Mouse (Mus musculus) effector memory CD4-positive, alpha-beta T cell, adult 7 months (primary cell): ENCODE data around the gene Slc18a3. TPM values are rescaled to one million over a fixed set of nuclear protein-coding genes. Genes with fewer than 3 reads are reported as not detected.

Source experiments
- polyA plus RNA-seq: library from polyadenylated mRNA; unstranded; fragments of 100-300 nt; shearing (Covaris generic); gene quantifications from one replicate; pipeline ENCODE4 v1.2.1, GENCODE M21; 2017

Slc18a3 gene
- not detected for polyA plus RNA-seq

DNA sequence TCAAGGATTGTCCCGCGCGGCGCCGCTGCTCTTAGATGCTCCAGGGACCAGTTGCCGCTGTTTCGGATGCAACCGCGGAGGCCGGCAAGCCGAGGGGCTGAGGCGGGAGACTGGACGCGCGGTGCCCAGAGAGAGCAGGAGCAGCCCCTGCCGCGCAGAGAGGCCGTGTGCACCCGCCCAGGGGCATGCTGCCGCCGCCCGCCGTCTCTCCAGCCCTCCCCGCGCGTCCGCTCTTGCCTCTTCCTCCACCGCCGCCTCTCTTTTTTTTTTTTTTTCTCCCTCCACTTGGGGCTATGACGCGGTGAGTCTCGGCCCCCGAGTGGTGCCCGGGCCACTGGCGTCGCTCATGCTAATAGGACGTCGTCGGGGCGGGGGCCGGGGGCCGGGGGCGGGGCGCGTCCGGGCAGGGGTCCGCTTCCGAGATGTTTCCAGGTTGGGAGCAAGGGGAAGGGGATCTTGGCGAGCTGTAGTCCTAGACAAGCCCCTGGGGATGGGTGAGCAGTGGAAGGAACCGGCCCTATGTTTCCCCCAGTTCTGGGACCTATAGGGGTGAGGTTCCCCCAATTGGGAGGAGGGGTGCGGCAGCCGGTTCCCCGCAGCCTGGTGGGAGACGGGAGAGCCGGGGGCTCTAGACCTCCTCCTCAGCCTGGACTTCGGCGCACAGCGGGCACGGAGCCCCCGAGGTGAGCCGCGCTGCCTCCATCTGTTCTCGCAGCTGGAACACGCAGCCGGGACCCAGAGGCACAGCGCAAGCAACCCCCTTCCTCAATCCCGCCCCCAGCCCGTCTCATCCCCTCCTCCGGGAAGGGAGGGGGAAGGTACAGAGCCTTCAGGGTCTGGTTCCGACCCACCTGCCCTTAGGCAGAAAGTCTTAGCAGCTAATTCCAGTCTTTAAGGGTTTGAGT is at the start of gene Slc18a3:
Slc18a3 (minus strand) TSS at position 250 of the 905 bp plus-strand sequence.

DNA sequence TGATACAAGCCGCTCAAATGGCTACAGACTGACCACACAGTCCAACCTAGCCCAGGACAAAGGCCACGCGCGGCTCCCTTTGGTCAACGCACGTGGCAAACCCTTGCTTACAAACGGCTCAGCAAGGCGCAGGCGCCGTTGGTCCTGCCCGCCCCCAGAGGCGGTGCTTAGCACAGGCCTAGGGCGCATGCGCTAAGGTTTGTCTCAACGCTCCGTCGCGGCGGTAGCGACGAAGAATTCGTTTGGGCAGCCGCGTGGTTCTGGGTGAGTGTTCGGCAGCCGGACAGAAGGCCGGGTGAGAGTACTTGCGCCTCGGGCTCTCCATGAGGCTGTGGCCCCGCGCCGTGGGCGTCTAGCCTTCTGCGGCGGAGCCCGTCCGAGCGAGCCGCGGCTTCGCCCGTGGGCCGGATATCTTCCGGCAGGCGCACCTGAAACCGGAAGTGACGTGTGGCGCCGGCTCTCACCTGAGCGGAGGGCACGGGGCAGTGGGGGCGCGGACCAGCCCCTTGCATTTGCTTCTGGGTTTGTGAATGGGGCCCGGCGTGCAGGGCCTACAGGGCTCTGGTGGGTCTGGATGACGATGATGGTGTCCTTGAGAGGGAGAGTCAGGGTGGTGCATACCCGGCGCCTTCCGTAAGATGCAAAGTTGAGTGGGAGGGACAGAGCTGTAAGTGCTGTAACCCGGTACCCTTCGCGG is 48.8 kb upstream of the Slc18a3 start, which contains the start of gene Ercc6:
Ercc6 (plus strand) TSS at position 186 of the 697 bp plus-strand sequence.

GRCm38 (mm10) chr14:32465889-32466288 is 1.2 kb upstream of the Slc18a3 start, which contains the start of gene Chat:
Chat (minus strand) TSS chr14:32465989.

Other genes starting within 250 kb of the Slc18a3 start
- gene Ogdhl, start 142.8 kb downstream of the Slc18a3 start, polyA plus RNA-seq = 0.43 TPM
- gene 1700024G13Rik, start 76.5 kb downstream of the Slc18a3 start, polyA plus RNA-seq = not detected
- gene Chat, start 1.1 kb upstream of the Slc18a3 start, polyA plus RNA-seq = 0.38 TPM
- 33.3 TPM for gene Ercc6, start 48.7 kb upstream of the Slc18a3 start, polyA plus RNA-seq
- gene Prrxl1, start 134.6 kb upstream of the Slc18a3 start, polyA plus RNA-seq = 0.27 TPM
- 0.13 TPM for gene 3425401B19Rik, start 220.4 kb upstream of the Slc18a3 start, polyA plus RNA-seq